Mouse (Mus musculus) bone marrow, adult 2 months (tissue): ENCODE measurements around the gene Ccser1.

Experiments used
- CTCF ChIP-seq: fragments of 200-500 bp; IDR thresholded peaks from 2 replicates; pipeline ENCODE4 v1.5.1; 2011; ENCODE audit warnings: low read length, control low read depth; ENCODE audit not compliant: control insufficient read depth, insufficient read depth
- POLR2A ChIP-seq: fragments of 200-500 bp; IDR thresholded peaks from 2 replicates; pipeline ENCODE4 v1.6.1; 2011; ENCODE audit warnings: low read depth, mild to moderate bottlenecking, control low read depth, low read length, borderline replicate concordance; ENCODE audit not compliant: control insufficient read depth

DNA sequence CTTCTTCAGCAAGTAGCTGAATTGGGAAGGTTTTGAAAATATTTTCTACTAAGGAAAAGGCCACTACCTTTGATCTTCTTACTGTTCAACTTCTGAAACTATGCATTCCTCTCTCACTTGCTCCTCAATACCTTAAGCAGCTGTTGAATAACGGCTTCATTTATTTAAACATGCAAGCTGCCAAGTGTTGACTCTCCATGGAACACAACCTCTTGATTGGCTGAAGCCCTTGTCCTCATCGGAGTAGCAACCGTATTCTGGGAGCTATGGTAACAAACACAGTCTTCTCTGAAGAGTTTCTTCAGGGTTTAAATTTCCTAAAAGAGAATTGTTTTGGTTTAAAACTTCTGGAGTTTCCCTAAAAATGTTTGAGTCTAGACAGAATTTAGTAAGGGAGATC lies 27.2 kb upstream of the Ccser1 start:
- no peak for TF ChIP-seq CTCF
- TF ChIP-seq POLR2A, result no peak
